ENCODE assay signal across 8 mouse cellular contexts in genomic region chr2:54436736-54437500, GRCm38 (mm10). TPM values are rescaled to one million over a fixed set of nuclear protein-coding genes. Genes with fewer than 3 reads are reported as not detected.
DNase-seq lines count a peak whose midpoint lies in the region; ATAC-seq lines count a peak whose summit lies in the region.

No protein-coding gene starts in this region.

- H3K27ac ChIP-seq in liver, embryonic 12.5 days, result no peak overlapping the region
- H3K27ac ChIP-seq in intestine, embryonic 14.5 days (ENCODE audit: low read depth), result no peak overlapping the region
- no peak overlapping the region for H3K27ac ChIP-seq in liver, embryonic 13.5 days
- H3K27ac ChIP-seq in stomach, embryonic 15.5 days, result no peak overlapping the region

- H3K27me3 ChIP-seq in liver, embryonic 12.5 days (replicated peaks), result peaks cover 35% of the 10 kb centered on the region
- peaks cover 50% of the 10 kb centered on the region for H3K27me3 ChIP-seq in intestine, embryonic 14.5 days (replicated peaks; ENCODE audit: control insufficient read depth, insufficient read depth, low read length)
- H3K27me3 ChIP-seq in liver, embryonic 13.5 days, result peaks cover 30% of the 10 kb centered on the region
- H3K27me3 ChIP-seq in stomach, embryonic 15.5 days (replicated peaks), result peaks cover 30% of the 10 kb centered on the region

- DNase-seq in liver, result no peak
- DNase-seq in embryo, embryonic 9.5 days (ENCODE audit: extremely low spot score), result peak; percentile 42
- DNase-seq in intestine, embryonic 14.5 days (ENCODE audit: low spot score), result no peak
- DNase-seq in liver, embryonic 13.5 days, result no peak
- no peak for DNase-seq in gastrocnemius, postnatal 4 days (ENCODE audit: low spot score in 2 of 2)
- no peak for DNase-seq in kidney, postnatal 36 days

- H3K4me2 ChIP-seq in liver, embryonic 12.5 days, result peak overlapping the region; percentile 56
- peak overlapping the region; percentile 79 for H3K4me2 ChIP-seq in intestine, embryonic 14.5 days (ENCODE audit: low read length)
- peak overlapping the region; percentile 43 for H3K4me2 ChIP-seq in liver, embryonic 13.5 days
- H3K4me2 ChIP-seq in stomach, embryonic 15.5 days, result peak overlapping the region; percentile 90

- H3K9ac ChIP-seq in liver, embryonic 12.5 days, result no peak overlapping the region
- H3K9ac ChIP-seq in intestine, embryonic 14.5 days (ENCODE audit: low read length), result no peak overlapping the region
- no peak overlapping the region for H3K9ac ChIP-seq in liver, embryonic 13.5 days
- H3K9ac ChIP-seq in stomach, embryonic 15.5 days, result no peak overlapping the region

- no peaks in the 10 kb centered on the region for H3K9me3 ChIP-seq in liver, embryonic 12.5 days (replicated peaks)
- H3K9me3 ChIP-seq in intestine, embryonic 14.5 days (ENCODE audit: control insufficient read depth, low read length), result no peaks in the 10 kb centered on the region
- H3K9me3 ChIP-seq in liver, embryonic 13.5 days (replicated peaks), result no peaks in the 10 kb centered on the region
- no peaks in the 10 kb centered on the region for H3K9me3 ChIP-seq in stomach, embryonic 15.5 days

- H3K36me3 ChIP-seq in liver, embryonic 12.5 days, result no peaks in the 10 kb centered on the region
- no peaks in the 10 kb centered on the region for H3K36me3 ChIP-seq in intestine, embryonic 14.5 days (ENCODE audit: control insufficient read depth, insufficient read depth, low read length)
- no peaks in the 10 kb centered on the region for H3K36me3 ChIP-seq in liver, embryonic 13.5 days
- no peaks in the 10 kb centered on the region for H3K36me3 ChIP-seq in stomach, embryonic 15.5 days

- ATAC-seq in liver, embryonic 12.5 days, result no peak
- ATAC-seq in intestine, embryonic 14.5 days (replicated peaks; ENCODE audit: low FRiP score, low TSS enrichment, low read depth), result peak; percentile 51; the same call in 1 of the 2 replicates
- no peak for ATAC-seq in liver, embryonic 13.5 days (ENCODE audit: low read depth)
- ATAC-seq in stomach, embryonic 15.5 days (ENCODE audit: insufficient read depth, low FRiP score, low read depth), result no peak

- H3K4me3 ChIP-seq in liver, embryonic 12.5 days, result peak overlapping the region; percentile 35
- peak overlapping the region; percentile 43 for H3K4me3 ChIP-seq in intestine, embryonic 14.5 days (ENCODE audit: low read depth, low read length)
- H3K4me3 ChIP-seq in liver, embryonic 13.5 days (replicated peaks), result peak overlapping the region; percentile 33; the same call in 1 of the 2 replicates
- peak overlapping the region; percentile 45 for H3K4me3 ChIP-seq in stomach, embryonic 15.5 days (replicated peaks)

- no peaks in the 10 kb centered on the region for H3K4me1 ChIP-seq in liver, embryonic 12.5 days
- no peaks in the 10 kb centered on the region; the same call in 1 of the 2 replicates for H3K4me1 ChIP-seq in intestine, embryonic 14.5 days (replicated peaks; ENCODE audit: control insufficient read depth, insufficient read depth, low read length)
- no peaks in the 10 kb centered on the region for H3K4me1 ChIP-seq in liver, embryonic 13.5 days (replicated peaks)
- H3K4me1 ChIP-seq in stomach, embryonic 15.5 days, result no peaks in the 10 kb centered on the region; the same call in 1 of the 2 replicates

- WGBS in liver, embryonic 12.5 days (ENCODE audit: insufficient replicate concordance), result 2% methylated on average over 40 of the region's 42 CpGs
- 2% methylated on average over 29 of the region's 42 CpGs for WGBS in intestine, embryonic 14.5 days
- 3% methylated on average over 35 of the region's 42 CpGs for WGBS in liver, embryonic 13.5 days (ENCODE audit: insufficient replicate concordance)
- WGBS in stomach, embryonic 15.5 days, result 1% methylated on average over 32 of the region's 42 CpGs

RNA-seq across cellular contexts. Expression of gene Galnt13, which starts 0.8 kb away (rescaled TPM):
- polyA plus RNA-seq in liver, embryonic 12.5 days (2016; fragmentation: Nextera tagmentation; extraction: Ambion mirVana), result not detected in 2 replicates
- polyA plus RNA-seq in intestine, embryonic 14.5 days (2014; fragmentation: Nextera tagmentation; extraction: Ambion mirVana), result 0.52 and 0.72 TPM in 2 replicates
- not detected in 2 replicates for polyA plus RNA-seq in liver, embryonic 13.5 days (2015; fragmentation: Nextera tagmentation; extraction: Ambion mirVana)
- 0.54 and 0.92 TPM in 2 replicates for polyA plus RNA-seq in stomach, embryonic 15.5 days (2015; fragmentation: Nextera tagmentation; extraction: Ambion mirVana)
- under 1 TPM; 0.16 to 0.44 TPM for total RNA-seq in gastrocnemius, postnatal 4 days (2021)
